Comparison of ENCODE assay signal across 7 mouse cellular contexts in genomic region chr17:56487441-56487888, GRCm38 (mm10). TPM values are rescaled to one million over a fixed set of nuclear protein-coding genes. Genes with fewer than 3 reads are reported as not detected.
DNase-seq lines count a peak whose midpoint lies in the region; ATAC-seq lines count a peak whose summit lies in the region.

No protein-coding gene starts in this region.

- ATAC-seq in common myeloid progenitor, adult 5-6 weeks (replicated peaks; ENCODE audit: low read depth, poor library complexity, severe bottlenecking), result peak; percentile 68
- ATAC-seq in hematopoietic stem cell, adult 5-6 weeks (replicated peaks in 1 of 2; ENCODE audit: insufficient read depth in 1 of 2, low FRiP score in 2 of 2, low TSS enrichment in 1 of 2, low read depth in 1 of 2, poor library complexity in 2 of 2, severe bottlenecking in 2 of 2), result peak; percentile 37 to 44; a peak in 2 of 4 replicates
- peak; percentile 57 for ATAC-seq in limb, embryonic 15.5 days (ENCODE audit: insufficient number of reproducible peaks, low FRiP score, low TSS enrichment, low read depth)
- ATAC-seq in neural tube, embryonic 13.5 days (ENCODE audit: low read depth), result peak; percentile 88

- no peaks in the 10 kb centered on the region for H3K36me3 ChIP-seq in limb, embryonic 15.5 days
- H3K36me3 ChIP-seq in neural tube, embryonic 13.5 days, result no peaks in the 10 kb centered on the region

- peak overlapping the region; percentile 69 for H3K27ac ChIP-seq in limb, embryonic 15.5 days
- H3K27ac ChIP-seq in neural tube, embryonic 13.5 days (replicated peaks), result peak overlapping the region; percentile 80

- peaks cover 4% of the 10 kb centered on the region; the same call in 1 of the 2 replicates for H3K9me3 ChIP-seq in limb, embryonic 15.5 days
- peaks cover under 1% of the 10 kb centered on the region; the same call in 1 of the 2 replicates for H3K9me3 ChIP-seq in neural tube, embryonic 13.5 days

- no peak overlapping the region for H3K4me3 ChIP-seq in limb, embryonic 15.5 days
- H3K4me3 ChIP-seq in neural tube, embryonic 13.5 days, result no peak overlapping the region

- 0 out of 2 replicates have a peak overlapping the region, but pooled peaks have one; percentile 22 for H3K4me2 ChIP-seq in limb, embryonic 15.5 days
- peak overlapping the region; percentile 24; the same call in 1 of the 2 replicates for H3K4me2 ChIP-seq in neural tube, embryonic 13.5 days

- WGBS in limb, embryonic 15.5 days, result 6% methylated on average over 11 of the region's 16 CpGs
- WGBS in neural tube, embryonic 13.5 days, result 3% methylated on average over 9 of the region's 16 CpGs

- peaks cover 15% of the 10 kb centered on the region; the same call in 1 of the 2 replicates for H3K4me1 ChIP-seq in limb, embryonic 15.5 days
- peaks cover 33% of the 10 kb centered on the region for H3K4me1 ChIP-seq in neural tube, embryonic 13.5 days (replicated peaks)

- H3K27me3 ChIP-seq in limb, embryonic 15.5 days, result no peaks in the 10 kb centered on the region
- H3K27me3 ChIP-seq in neural tube, embryonic 13.5 days, result no peaks in the 10 kb centered on the region

- peak; percentile 57 for DNase-seq in urinary bladder, postnatal 14 days (ENCODE audit: low spot score)
- no peak for DNase-seq in urinary bladder, adult 18-20 months (ENCODE audit: low spot score in 2 of 2)
- DNase-seq in urinary bladder, postnatal 10 days (ENCODE audit: low spot score), result no peak

- no peak overlapping the region for H3K9ac ChIP-seq in limb, embryonic 15.5 days
- H3K9ac ChIP-seq in neural tube, embryonic 13.5 days, result peak overlapping the region; percentile 31

RNA-seq across cellular contexts. Expression of gene Ptprs, which starts 11.2 kb away (rescaled TPM):
- 65.2 and 105 TPM in 2 replicates for total RNA-seq in common myeloid progenitor, adult 5-6 weeks (2017)
- total RNA-seq in hematopoietic stem cell, adult 5-6 weeks (2017), result 67.9 and 85.5 TPM in 2 replicates
- 85.4 and 96.3 TPM in 2 replicates for polyA plus RNA-seq in limb, embryonic 15.5 days (2015; fragmentation: Nextera tagmentation; extraction: Ambion mirVana)
- polyA plus RNA-seq in neural tube, embryonic 13.5 days (2015; fragmentation: Nextera tagmentation; extraction: Ambion mirVana), result 251 and 260 TPM in 2 replicates

RNA-seq across cellular contexts. Expression of gene Znrf4, which starts 24.8 kb away (rescaled TPM):
- not detected in 2 replicates for total RNA-seq in common myeloid progenitor, adult 5-6 weeks (2017)
- not detected in 2 replicates for total RNA-seq in hematopoietic stem cell, adult 5-6 weeks (2017)
- polyA plus RNA-seq in limb, embryonic 15.5 days (2015; fragmentation: Nextera tagmentation; extraction: Ambion mirVana), result not detected in 2 replicates
- polyA plus RNA-seq in neural tube, embryonic 13.5 days (2015; fragmentation: Nextera tagmentation; extraction: Ambion mirVana), result not detected in 2 replicates
